In genomic region chr13:94359282-94359920, GRCm38 (mm10) we compare ENCODE assay signal across 8 mouse cellular contexts. TPM values are rescaled to one million over a fixed set of nuclear protein-coding genes. Genes with fewer than 3 reads are reported as not detected.
DNase-seq lines count a peak whose midpoint lies in the region; ATAC-seq and TF ChIP-seq lines count a peak whose summit lies in the region.

No protein-coding gene starts in this region.

- 0 out of 2 replicates have a peak, but pooled peaks cover 3% of the 10 kb centered on the region for H3K36me3 ChIP-seq in kidney, embryonic 16.5 days (ENCODE audit: insufficient read depth, low read length)
- H3K36me3 ChIP-seq in intestine, postnatal 0 days (ENCODE audit: control insufficient read depth, insufficient read depth), result no peaks in the 10 kb centered on the region

- TF ChIP-seq CTCF in cortical plate, adult 2 months (IDR thresholded peaks at IDR 0.05; ENCODE audit: extremely low read depth, insufficient read depth, low read length), result no peak
- TF ChIP-seq CTCF in intestine, postnatal 0 days (IDR thresholded peaks at IDR 0.05; ENCODE audit: low read depth), result no peak

- H3K9ac ChIP-seq in kidney, embryonic 16.5 days (replicated peaks; ENCODE audit: low read length), result peak overlapping the region; percentile 96
- peak overlapping the region; percentile 92 for H3K9ac ChIP-seq in intestine, postnatal 0 days (ENCODE audit: low read depth, low read length)

- no peak for TF ChIP-seq POLR2A in cortical plate, adult 2 months (IDR thresholded peaks at IDR 0.05; ENCODE audit: extremely low read depth, insufficient read depth, low read length)

- H3K9me3 ChIP-seq in kidney, embryonic 16.5 days (ENCODE audit: low read length), result peaks cover 2% of the 10 kb centered on the region; the same call in 1 of the 2 replicates
- H3K9me3 ChIP-seq in intestine, postnatal 0 days (ENCODE audit: control insufficient read depth), result no peaks in the 10 kb centered on the region

- H3K27me3 ChIP-seq in kidney, embryonic 16.5 days (ENCODE audit: insufficient read depth, low read length), result no peaks in the 10 kb centered on the region
- H3K27me3 ChIP-seq in intestine, postnatal 0 days (replicated peaks; ENCODE audit: control insufficient read depth, insufficient read depth, low read length), result no peaks in the 10 kb centered on the region

- peak; percentile 53; the same call in 1 of the 2 replicates for ATAC-seq in kidney, embryonic 16.5 days (ENCODE audit: low FRiP score, low TSS enrichment)
- no peak for ATAC-seq in intestine, postnatal 0 days

- DNase-seq in kidney, postnatal 10 days, result no peak
- DNase-seq in naive thymus-derived CD4-positive, alpha-beta T cell, adult 2 months (ENCODE audit: low read depth), result peak; percentile 20
- DNase-seq in cerebellum, adult 18-20 months, result no peak
- DNase-seq in urinary bladder, postnatal 25 days (ENCODE audit: low spot score), result no peak
- DNase-seq in ovary, postnatal 14 days (ENCODE audit: low spot score), result no peak

- H3K4me3 ChIP-seq in kidney, embryonic 16.5 days (ENCODE audit: low read length), result peak overlapping the region; percentile 95
- H3K4me3 ChIP-seq in cortical plate, adult 2 months (ENCODE audit: insufficient read depth, low read length), result peak overlapping the region; percentile 80
- H3K4me3 ChIP-seq in intestine, postnatal 0 days (ENCODE audit: low read depth, low read length), result peak overlapping the region; percentile 97

- peak overlapping the region; percentile 93 for H3K4me2 ChIP-seq in kidney, embryonic 16.5 days (replicated peaks; ENCODE audit: low read depth, low read length)
- H3K4me2 ChIP-seq in intestine, postnatal 0 days (replicated peaks; ENCODE audit: low read depth), result peak overlapping the region; percentile 86

- peak overlapping the region; percentile 95 for H3K27ac ChIP-seq in kidney, embryonic 16.5 days (ENCODE audit: low read length)
- peak overlapping the region; percentile 79; the same call in 1 of the 2 replicates for H3K27ac ChIP-seq in cortical plate, adult 2 months (ENCODE audit: insufficient read depth, low read length)
- peak overlapping the region; percentile 86 for H3K27ac ChIP-seq in intestine, postnatal 0 days (ENCODE audit: low read depth, low read length)

- H3K4me1 ChIP-seq in kidney, embryonic 16.5 days (ENCODE audit: insufficient read depth, low read length), result peaks cover 21% of the 10 kb centered on the region
- H3K4me1 ChIP-seq in cortical plate, adult 2 months (ENCODE audit: control insufficient read depth, insufficient read depth, low read length), result peaks cover 1% of the 10 kb centered on the region; the same call in 1 of the 2 replicates
- peaks cover 7% of the 10 kb centered on the region; the same call in 1 of the 2 replicates for H3K4me1 ChIP-seq in intestine, postnatal 0 days (replicated peaks; ENCODE audit: control insufficient read depth, insufficient read depth, low read length)

- 17% methylated on average over 23 of the region's 25 CpGs for WGBS in kidney, embryonic 16.5 days
- WGBS in intestine, postnatal 0 days, result 14% methylated on average over 25 of the region's 25 CpGs

RNA-seq across cellular contexts. Expression of gene Ap3b1, which starts 0.6 kb away (rescaled TPM):
- 48.4 and 48.6 TPM in 2 replicates for polyA plus RNA-seq in kidney, embryonic 16.5 days (2015; fragmentation: Nextera tagmentation; extraction: Ambion mirVana)
- polyA plus RNA-seq in cortical plate, adult 2 months (2012; rRNA removed), result 40.2 and 41.4 TPM in 2 replicates
- 30.9 and 32.8 TPM in 2 replicates for polyA plus RNA-seq in intestine, postnatal 0 days (2015; fragmentation: Nextera tagmentation; extraction: Ambion mirVana)
